Mouse (Mus musculus) layer of hippocampus, adult 11-12 months (tissue): ENCODE data around the gene Heatr9.
"Not testable (repeated sequence)": the region's sequence is repeated elsewhere in the genome, so short reads cannot be mapped to it uniquely, and the experiment has no call there.

Source experiments
- DNase-seq: peaks from one replicate; pipeline ENCODE4 v3.0.0; 2022; ENCODE audit warnings: low spot score

Heatr9 gene

DNA sequence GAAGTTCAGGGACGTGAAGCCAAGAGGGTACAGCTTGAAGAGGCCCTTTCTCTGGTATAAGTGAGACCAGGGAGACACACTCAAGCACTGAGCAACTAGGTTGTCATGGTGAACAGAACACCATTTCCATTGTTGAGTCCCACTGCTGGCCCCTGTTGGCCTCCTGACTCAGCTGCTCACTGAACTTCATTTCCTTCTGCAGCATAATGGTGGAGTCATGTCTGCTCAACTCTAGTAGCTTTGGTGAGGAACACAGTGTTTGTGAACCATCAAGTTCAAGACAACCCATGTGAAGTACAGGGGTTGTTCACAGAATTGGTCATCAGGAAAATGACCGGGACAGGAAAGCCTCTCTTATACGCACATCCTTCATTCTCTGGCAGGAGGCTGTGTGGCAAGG is at the start of gene Heatr9:
Gene Heatr9, minus strand, starts transcription at position 101 of the 400 bp plus-strand sequence.
- no peak for DNase-seq

GRCm38 (mm10) chr11:83570189-83570588 is 48.2 kb upstream of the Heatr9 start:
- no peak for DNase-seq

DNA sequence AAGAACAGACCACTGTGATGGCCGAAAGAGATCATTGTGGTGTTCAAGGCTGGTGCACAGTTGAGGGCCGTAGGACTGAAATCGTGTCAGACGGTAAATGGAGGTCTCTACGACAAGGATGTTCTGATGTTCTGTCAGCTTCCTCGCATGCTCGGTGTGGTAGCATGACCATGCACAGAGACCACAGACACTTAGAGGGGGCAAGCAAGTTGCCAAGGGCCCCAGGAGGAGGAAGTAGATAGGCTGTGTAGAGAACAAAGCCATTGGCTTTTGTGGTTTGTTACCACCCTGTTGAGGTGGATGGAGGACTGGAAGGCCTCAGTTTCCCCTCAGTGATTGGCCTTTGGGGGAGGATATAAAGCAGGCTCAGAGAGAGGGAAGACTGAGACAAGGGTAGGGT is 47.3 kb upstream of the Heatr9 start:
- DNase-seq = no peak

DNA sequence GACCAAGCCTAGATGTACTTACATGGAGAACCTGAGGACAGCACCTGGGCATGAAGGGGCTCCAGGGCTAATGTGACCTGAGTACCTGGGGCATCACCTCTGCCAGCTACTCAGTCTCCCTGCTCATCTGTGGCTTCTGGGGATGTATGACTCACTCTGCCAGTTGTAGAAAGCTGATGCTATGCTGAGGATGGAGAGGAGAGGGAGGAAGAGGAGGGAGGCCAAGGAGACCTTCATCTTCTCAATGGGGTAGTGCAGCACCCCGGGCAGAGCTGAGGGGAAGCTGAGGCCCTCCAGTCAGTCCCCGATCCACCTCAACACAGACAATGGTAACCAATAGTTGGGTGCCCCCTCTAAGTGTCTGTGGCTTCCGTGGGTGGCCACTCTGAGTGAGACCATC is 46.8 kb upstream of the Heatr9 start:
- DNase-seq = no peak

GRCm38 (mm10) chr11:83568061-83568460 is 46.1 kb upstream of the Heatr9 start:
- no peak for DNase-seq

DNA sequence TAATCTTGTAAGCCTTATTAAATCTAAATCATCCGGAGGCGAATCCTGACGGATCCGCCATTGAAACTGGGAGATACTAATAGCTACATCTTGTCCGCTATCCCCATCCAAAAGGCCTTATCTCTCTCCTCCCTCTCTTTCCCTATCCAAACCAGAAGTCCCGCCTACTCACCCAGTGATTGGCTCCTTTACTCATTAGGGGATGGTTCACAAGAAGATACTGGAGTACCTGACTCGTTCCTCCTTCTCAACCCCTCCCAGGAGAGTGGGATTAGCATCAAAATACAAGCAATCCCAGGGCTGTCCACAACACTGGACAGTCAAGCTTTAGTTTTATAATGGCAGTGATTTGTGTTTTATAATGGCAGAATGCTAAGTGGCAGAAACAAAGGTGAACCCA is 45.3 kb upstream of the Heatr9 start:
- no peak for DNase-seq

DNA sequence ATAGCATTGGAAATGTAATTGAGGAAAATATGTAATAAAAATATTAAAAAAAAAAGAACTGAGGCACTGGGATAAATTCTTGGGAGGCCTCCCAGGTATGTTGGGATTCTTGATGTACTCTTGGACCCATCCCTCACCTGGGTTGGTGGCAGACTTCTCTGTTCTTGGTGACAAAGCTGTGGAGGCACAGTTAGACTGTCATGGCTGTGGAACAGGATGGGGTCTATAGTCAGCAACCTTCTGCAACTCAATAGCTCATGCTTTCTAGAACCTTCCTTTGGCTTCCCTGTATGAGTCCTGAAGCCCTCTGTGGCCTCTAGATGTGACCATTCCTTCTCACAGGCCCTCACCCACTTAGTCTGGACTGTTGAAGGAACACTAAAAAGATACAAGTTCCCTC is 44.6 kb upstream of the Heatr9 start:
- no peak for DNase-seq

DNA sequence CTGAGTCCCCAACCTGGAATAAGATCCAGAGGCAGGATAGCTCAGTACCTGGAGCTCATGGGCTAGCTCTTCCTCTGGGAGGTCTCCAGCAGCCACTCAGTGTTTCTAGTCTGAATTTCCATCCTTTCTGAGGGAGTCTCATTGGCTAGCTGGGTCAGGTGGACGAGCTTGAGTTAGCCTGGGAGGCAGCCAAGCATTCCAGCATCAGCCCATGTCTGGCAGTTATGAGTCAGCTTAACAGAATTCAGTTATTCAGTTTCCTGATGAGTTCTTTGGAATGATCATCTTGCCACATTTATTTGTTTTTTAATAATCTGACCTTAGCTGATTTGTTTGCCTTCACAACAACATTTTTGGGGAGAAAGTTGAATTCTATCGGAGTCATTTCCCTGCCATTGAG is 41.8 kb upstream of the Heatr9 start:
- DNase-seq = no peak

DNA sequence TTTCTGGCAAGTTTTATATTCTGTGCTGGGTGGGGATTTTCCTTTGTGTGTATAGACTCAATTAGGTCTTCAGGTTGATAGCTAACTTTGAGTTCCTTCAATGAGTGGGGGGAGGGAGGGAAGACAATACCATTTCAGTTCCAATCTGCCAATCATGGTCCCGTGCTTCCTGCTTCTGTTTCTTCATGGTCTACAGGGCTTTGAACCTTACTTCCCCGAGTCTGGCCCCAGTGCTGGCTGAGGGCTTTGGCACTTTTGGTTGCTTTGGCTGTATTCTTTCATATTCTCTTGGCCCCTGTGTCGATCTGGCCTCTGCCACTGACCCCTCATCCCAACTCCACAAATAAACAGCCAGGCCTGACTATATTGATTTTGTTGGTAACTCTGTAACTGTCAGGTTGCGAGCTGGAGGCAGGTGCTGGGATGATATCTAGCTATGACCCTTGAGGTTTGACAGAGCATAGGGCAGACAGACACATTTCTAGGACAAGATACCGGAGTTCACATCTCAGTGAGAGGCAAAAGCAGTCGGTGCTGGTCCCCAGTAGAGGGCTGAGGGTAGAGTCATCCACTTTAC is 40.4 kb upstream of the Heatr9 start:
- DNase-seq = no peak

DNA sequence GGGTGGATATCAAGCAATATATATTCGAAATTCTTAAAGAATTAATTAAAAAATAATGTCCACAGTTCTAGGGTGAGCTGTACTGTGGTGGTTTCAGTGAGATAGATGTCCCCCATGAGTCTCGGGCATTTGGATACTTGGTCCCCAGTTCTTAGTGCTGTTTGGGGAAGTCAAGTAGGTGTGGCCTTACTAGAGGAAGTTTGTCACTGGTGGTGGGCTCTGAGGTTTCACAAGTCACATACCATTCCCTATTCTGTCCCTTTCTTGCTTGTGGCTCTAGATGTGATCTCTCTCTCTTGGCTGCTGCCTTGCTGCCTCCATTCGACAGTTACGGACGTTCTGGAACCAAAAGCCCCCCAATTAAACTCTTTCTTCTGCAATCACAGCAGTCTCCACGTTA is 38.4 kb upstream of the Heatr9 start:
- DNase-seq = no peak

- DNase-seq = no peak
These were observed 35.1 kb upstream of the Heatr9 start for GRCm38 (mm10) chr11:83557074-83557473.

DNA sequence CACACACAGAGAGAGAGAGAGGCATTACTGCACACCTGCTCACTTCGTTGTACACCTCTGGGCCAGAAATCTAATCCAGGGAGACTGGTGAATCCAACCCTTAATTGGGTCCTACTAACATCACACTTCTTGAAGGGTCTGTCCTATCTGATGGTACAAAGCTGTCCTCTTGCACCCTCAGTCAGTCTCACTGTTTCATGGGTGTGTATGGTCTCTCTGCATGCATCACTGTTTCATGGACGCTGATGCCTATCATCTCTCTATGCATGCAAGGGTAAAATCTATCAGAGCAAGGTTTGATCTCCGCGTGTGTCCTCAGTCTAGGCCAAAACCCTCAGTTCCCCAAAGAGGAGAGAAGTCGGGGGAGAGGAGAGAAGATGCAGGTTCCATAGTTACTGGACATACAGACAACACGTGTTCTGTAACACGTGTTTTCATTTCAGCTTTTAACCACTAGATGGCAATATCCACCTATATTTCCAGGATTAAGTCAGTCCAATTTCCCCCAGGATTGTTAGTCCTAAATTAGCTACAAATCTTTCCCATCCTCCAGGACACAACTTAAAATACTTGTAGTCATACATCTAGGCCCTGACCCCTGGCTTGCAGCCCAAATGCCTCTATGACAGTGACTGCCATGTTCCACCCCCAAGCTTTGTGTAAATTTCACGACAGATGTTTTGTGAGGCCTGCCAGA is 34.3 kb upstream of the Heatr9 start:
- DNase-seq = peak; percentile 37

DNA sequence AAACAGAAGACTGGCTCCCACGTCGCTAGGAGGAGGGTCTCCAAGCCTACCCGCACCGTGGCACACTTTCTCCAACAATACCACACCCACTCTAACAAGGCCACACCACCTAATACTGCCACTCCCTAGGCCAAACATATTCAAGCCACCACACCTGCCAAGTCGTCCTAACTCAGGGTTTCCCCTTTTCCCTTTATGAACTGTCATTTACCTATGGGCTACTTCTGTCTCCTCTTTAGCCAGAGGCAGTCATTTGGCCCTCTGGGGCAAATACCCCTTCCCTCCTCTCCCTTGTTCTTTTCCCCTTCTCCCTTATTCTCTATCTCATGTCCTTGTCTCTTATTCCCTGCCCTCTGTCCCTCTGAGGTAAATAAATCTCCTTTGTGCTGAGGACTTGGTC is 29.7 kb upstream of the Heatr9 start:
- no peak for DNase-seq

GRCm38 (mm10) chr11:83551037-83551436 is 29.1 kb upstream of the Heatr9 start:
- DNase-seq = not testable (repeated sequence)

GRCm38 (mm10) chr11:83550186-83550632 is 28.2 kb upstream of the Heatr9 start:
- no peak for DNase-seq

DNA sequence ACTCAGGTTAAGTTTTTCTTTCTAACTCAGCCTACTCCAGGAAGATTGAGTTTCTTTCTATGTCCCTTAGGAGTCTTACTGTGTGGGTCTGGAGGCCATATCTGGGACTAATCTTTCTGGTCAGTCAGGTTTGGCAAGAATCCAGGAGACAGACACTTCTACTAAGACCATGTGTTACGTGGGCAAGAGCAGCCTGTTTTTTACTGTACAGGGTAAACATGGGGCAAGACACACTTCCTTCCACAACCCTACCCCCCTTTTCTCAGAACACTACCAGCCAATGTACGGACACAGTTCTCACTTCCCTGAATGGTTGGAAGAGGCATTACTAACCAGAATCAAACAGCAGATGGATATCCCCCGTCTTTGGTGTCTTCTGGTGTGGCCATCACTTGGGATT is 22.2 kb upstream of the Heatr9 start:
- no peak for DNase-seq

GRCm38 (mm10) chr11:83541415-83541814 is 19.4 kb upstream of the Heatr9 start:
- no peak for DNase-seq

DNA sequence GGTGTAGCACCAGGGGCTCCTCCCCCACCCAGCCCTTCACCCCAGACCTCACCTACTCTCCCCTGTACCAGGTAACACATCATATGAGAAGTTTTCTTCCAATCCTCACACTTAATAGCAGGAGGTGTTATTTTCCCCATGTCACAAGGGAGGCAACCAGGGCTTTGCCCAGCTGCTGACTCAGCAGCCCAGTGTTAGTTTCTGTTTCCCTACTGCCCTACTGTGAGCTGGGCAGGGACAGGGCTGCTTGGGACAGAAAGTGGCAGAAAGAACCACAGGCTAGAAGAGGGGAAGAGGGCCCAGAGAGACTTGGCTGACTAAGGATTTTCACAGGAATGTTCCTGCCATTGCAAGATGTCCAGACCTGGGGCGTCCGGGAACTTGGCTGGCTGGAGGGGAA is 19.0 kb upstream of the Heatr9 start:
- no peak for DNase-seq

DNA sequence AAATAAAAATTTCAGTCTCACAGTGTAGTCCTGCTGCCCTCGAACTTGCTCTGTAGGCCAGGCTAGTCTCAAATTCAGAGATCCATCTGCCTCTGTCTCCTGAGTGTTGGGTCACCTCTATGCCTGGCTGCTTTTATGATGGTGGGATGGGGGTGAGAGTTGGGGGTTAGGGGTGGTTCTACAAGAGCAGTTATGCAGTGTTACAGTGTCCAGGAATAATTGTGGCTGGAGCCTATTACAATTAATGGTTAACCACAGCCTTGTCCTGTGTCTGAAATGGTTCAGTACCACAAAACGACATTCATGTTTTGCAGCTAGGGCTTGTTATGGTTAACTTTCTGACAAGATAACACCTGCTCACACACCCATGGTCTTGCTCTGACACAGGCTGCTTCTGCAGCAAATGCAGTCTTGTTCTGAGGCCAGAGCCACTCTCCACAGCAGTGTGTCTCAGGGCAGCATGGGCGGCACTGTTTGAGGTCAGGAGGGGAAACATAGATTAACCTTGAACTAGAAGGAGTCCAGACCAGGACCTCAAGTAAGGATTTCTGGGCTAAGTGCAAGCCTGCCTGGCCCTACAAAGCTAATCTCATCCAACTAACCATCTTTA is 16.8 kb upstream of the Heatr9 start:
- DNase-seq = no peak

GRCm38 (mm10) chr11:83536831-83537230 is 14.9 kb upstream of the Heatr9 start:
- no peak for DNase-seq

GRCm38 (mm10) chr11:83534609-83535423 is 12.8 kb upstream of the Heatr9 start:
- peak; percentile 69 for DNase-seq

GRCm38 (mm10) chr11:83534143-83534542 is 12.2 kb upstream of the Heatr9 start:
- no peak for DNase-seq

DNA sequence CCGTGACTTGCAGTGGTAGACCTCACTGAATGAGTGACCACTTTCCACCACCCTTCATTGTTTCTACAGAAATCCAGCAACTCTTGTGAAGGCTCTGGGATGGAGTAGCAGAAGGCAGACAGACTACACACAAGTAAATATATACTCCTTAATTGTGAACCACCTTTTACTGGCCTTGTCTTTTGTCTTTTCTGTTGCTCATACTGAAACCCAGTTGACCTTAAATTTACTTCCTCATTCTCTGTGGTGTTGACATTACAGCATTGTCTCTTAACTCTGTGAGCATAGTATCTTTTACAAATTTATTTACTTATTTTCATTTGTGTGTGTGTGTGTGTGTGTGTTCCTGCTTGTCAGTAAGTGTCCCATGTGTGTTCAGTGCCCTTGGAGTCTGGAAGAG is 11.2 kb upstream of the Heatr9 start:
- no peak for DNase-seq
